Mouse (Mus musculus) liver, embryonic 11.5 days (tissue): ENCODE results near the gene Olfr707. TPM values are rescaled to one million over a fixed set of nuclear protein-coding genes. Genes with fewer than 3 reads are reported as not detected.
"Not testable (repeated sequence)": the region's sequence is repeated elsewhere in the genome, so short reads cannot be mapped to it uniquely, and the experiment has no call there.

Source experiments
- ATAC-seq: fragments of 200-750 bp; cut with Nextera tagmentation; replicated peaks from 2 replicates; pipeline ENCODE4 v1.8.0; 2017; ENCODE audit warnings: moderate number of reproducible peaks, mild to moderate bottlenecking, moderate TSS enrichment, moderate library complexity; ENCODE audit not compliant: low FRiP score
- DNase-seq: peaks from one replicate; pipeline ENCODE4 v3.0.0-alpha.2; 2017; ENCODE audit warnings: low spot score
- H3K27ac ChIP-seq: fragments of 300-500 bp; sonication (generic); 2 replicates; pipeline ENCODE4 v1.5.1; 2014; ENCODE audit warnings: mild to moderate bottlenecking, low read depth, low read length, control low read depth
- H3K27me3 ChIP-seq: fragments of 300-500 bp; sonication (generic); replicated peaks from 2 replicates; pipeline ENCODE4 v1.6.1; 2014; ENCODE audit warnings: low read length, mixed read lengths; ENCODE audit not compliant: control insufficient read depth, insufficient read depth
- H3K36me3 ChIP-seq: fragments of 300-500 bp; sonication (generic); 2 replicates; pipeline ENCODE4 v1.6.1; 2014; ENCODE audit warnings: mild to moderate bottlenecking, low read length, moderate library complexity, mixed read lengths; ENCODE audit not compliant: control insufficient read depth, insufficient read depth
- H3K4me1 ChIP-seq: fragments of 300-500 bp; sonication (generic); replicated peaks from 2 replicates; pipeline ENCODE4 v1.6.1; 2014; ENCODE audit warnings: low read length, mixed read lengths; ENCODE audit not compliant: control insufficient read depth, insufficient read depth
- H3K4me2 ChIP-seq: fragments of 300-500 bp; sonication (generic); 2 replicates; pipeline ENCODE4 v1.6.1; 2014; ENCODE audit warnings: mild to moderate bottlenecking, control low read depth, moderate library complexity
- H3K4me3 ChIP-seq: fragments of 300-500 bp; sonication (generic); 2 replicates; pipeline ENCODE4 v1.5.1; 2014; ENCODE audit warnings: low read depth, low read length, control low read depth
- H3K9ac ChIP-seq: fragments of 300-500 bp; sonication (generic); 2 replicates; pipeline ENCODE4 v1.6.1; 2014; ENCODE audit warnings: low read depth, low read length, control low read depth
- H3K9me3 ChIP-seq: fragments of 300-500 bp; sonication (generic); 2 replicates; pipeline ENCODE4 v1.6.1; 2016; ENCODE audit warnings: low read length, inconsistent platforms, mixed read lengths; ENCODE audit not compliant: control insufficient read depth
- WGBS: fragments of 180-500 bp; shearing (Covaris S2); extraction: QIAGEN DNeasy Blood & Tissue Kit; methylation state at CpG from one replicate; pipeline ENCODE4 v1.1.7; 2014; 5-methylcytosine and 5-hydroxymethylcytosine counted together
- polyA plus RNA-seq: library from polyadenylated mRNA; unstranded; fragments of >200 nt; fragmentation: Nextera tagmentation; extraction: Ambion mirVana; gene quantifications from 2 replicates; pipeline ENCODE4 v1.2.1, GENCODE M21; 2014

Olfr707 gene
- polyA plus RNA-seq, result not detected in 2 replicates

GRCm38 (mm10) chr7:106901141-106901540 lies at the start of gene Olfr707:
Gene Olfr707 (minus strand): TSS chr7:106901241.
- 80% methylated on average over 3 of the region's 3 CpGs for WGBS
- not testable (repeated sequence) for H3K9ac ChIP-seq, H3K4me1 ChIP-seq, H3K4me3 ChIP-seq, H3K27me3 ChIP-seq, ATAC-seq, H3K36me3 ChIP-seq, H3K4me2 ChIP-seq, H3K9me3 ChIP-seq, H3K27ac ChIP-seq, DNase-seq

GRCm38 (mm10) chr7:106948212-106948611 lies 47.2 kb upstream of the Olfr707 start, which contains the start of gene Olfr710:
Gene Olfr710 (minus strand): TSS chr7:106948312.
- H3K27ac ChIP-seq, result no peak within 1 kb of the TSS
- 73% methylated on average over 3 of the region's 3 CpGs for WGBS
- no peak for ATAC-seq
- H3K27me3 ChIP-seq, result no peaks in the 10 kb centered on the region
- no peak within 1 kb of the TSS for H3K4me3 ChIP-seq
- H3K36me3 ChIP-seq, result no peaks in the 10 kb centered on the region
- no peak within 1 kb of the TSS for H3K4me2 ChIP-seq
- H3K9me3 ChIP-seq, result no peaks in the 10 kb centered on the region
- no peak within 1 kb of the TSS for H3K9ac ChIP-seq
- no peak for DNase-seq
- no peaks in the 10 kb centered on the region for H3K4me1 ChIP-seq

- Histone ChIP-seq H3K36me3 (no peaks in the 10 kb centered on the region), H3K27me3 (no peaks in the 10 kb centered on the region), H3K27ac (no peak within 1 kb of the TSS), H3K4me1 (no peaks in the 10 kb centered on the region), H3K9ac (no peak within 1 kb of the TSS), H3K9me3 (no peaks in the 10 kb centered on the region), H3K4me3 (no peak within 1 kb of the TSS), H3K4me2 (no peak within 1 kb of the TSS)
- DNase-seq (no peak), ATAC-seq (no peak)
Measured at GRCm38 (mm10) chr7:106932119-106932518, 31.1 kb upstream of the Olfr707 start, which contains the start of gene Olfr709-ps1. Gene Olfr709-ps1 (minus strand): TSS chr7:106932219.

GRCm38 (mm10) chr7:106920961-106921360 lies 19.9 kb upstream of the Olfr707 start:
- H3K4me1 ChIP-seq, H3K9me3 ChIP-seq, H3K4me3 ChIP-seq, H3K36me3 ChIP-seq, ATAC-seq, DNase-seq, H3K27ac ChIP-seq, H3K9ac ChIP-seq, H3K27me3 ChIP-seq, H3K4me2 ChIP-seq: not testable (repeated sequence)
- 76% methylated on average over 2 of the region's 7 CpGs for WGBS

GRCm38 (mm10) chr7:106907676-106908075 lies 6.6 kb upstream of the Olfr707 start, which contains the start of gene Olfr1532-ps1:
Gene Olfr1532-ps1 (plus strand): TSS chr7:106908001.
- ATAC-seq, result no peak
- no peaks in the 10 kb centered on the region for H3K4me1 ChIP-seq
- no peaks in the 10 kb centered on the region for H3K9me3 ChIP-seq
- 57% methylated on average over 2 of the region's 2 CpGs for WGBS
- no peak within 1 kb of the TSS for H3K9ac ChIP-seq
- H3K4me2 ChIP-seq, result no peak within 1 kb of the TSS
- no peaks in the 10 kb centered on the region for H3K27me3 ChIP-seq
- no peak within 1 kb of the TSS for H3K27ac ChIP-seq
- H3K36me3 ChIP-seq, result no peaks in the 10 kb centered on the region
- DNase-seq, result no peak
- H3K4me3 ChIP-seq, result no peak within 1 kb of the TSS

- WGBS, result 76% methylated on average over 2 of the region's 2 CpGs
- ATAC-seq (no peak), DNase-seq (no peak)
- no peaks in the 10 kb centered on the region for H3K9me3 ChIP-seq
- no peaks in the 10 kb centered on the region for H3K27me3 ChIP-seq
- H3K4me1 ChIP-seq, result no peaks in the 10 kb centered on the region
- no peaks in the 10 kb centered on the region for H3K36me3 ChIP-seq
- H3K4me3 ChIP-seq, result no peak within 1 kb of the TSS
- H3K9ac ChIP-seq, result no peak within 1 kb of the TSS
- no peak within 1 kb of the TSS for H3K4me2 ChIP-seq
- H3K27ac ChIP-seq, result no peak within 1 kb of the TSS
Measured at GRCm38 (mm10) chr7:106888062-106888461, 13.0 kb downstream of the Olfr707 start, which contains the start of gene Olfr706. Gene Olfr706 (minus strand): TSS chr7:106888162.

- DNase-seq (no peak), ATAC-seq (no peak)
- H3K9ac ChIP-seq, result no peak within 1 kb of the TSS
- no peaks in the 10 kb centered on the region for H3K9me3 ChIP-seq
- no peaks in the 10 kb centered on the region for H3K36me3 ChIP-seq
- no peaks in the 10 kb centered on the region for H3K4me1 ChIP-seq
- no peak within 1 kb of the TSS for H3K27ac ChIP-seq
- 68% methylated on average over 3 of the region's 3 CpGs for WGBS
- no peaks in the 10 kb centered on the region for H3K27me3 ChIP-seq
- no peak within 1 kb of the TSS for H3K4me3 ChIP-seq
- H3K4me2 ChIP-seq, result no peak within 1 kb of the TSS
Measured at GRCm38 (mm10) chr7:106876791-106877190, 24.2 kb downstream of the Olfr707 start, which contains the start of gene Olfr705. Gene Olfr705 (minus strand): TSS chr7:106876891.

- H3K4me3 ChIP-seq, result no peak within 1 kb of the TSS
- DNase-seq, result no peak
- H3K36me3 ChIP-seq, result no peaks in the 10 kb centered on the region
- no peak within 1 kb of the TSS for H3K27ac ChIP-seq
- H3K4me2 ChIP-seq, result no peak within 1 kb of the TSS
- ATAC-seq, result no peak
- no peaks in the 10 kb centered on the region for H3K9me3 ChIP-seq
- no peaks in the 10 kb centered on the region for H3K4me1 ChIP-seq
- no peaks in the 10 kb centered on the region for H3K27me3 ChIP-seq
- no peak within 1 kb of the TSS for H3K9ac ChIP-seq
Measured at GRCm38 (mm10) chr7:106862885-106863284, 38.2 kb downstream of the Olfr707 start, which contains the start of gene Olfr704. Gene Olfr704 (plus strand): TSS chr7:106863185.

- no peak for ATAC-seq
- H3K9me3 ChIP-seq, result peaks cover 2% of the 10 kb centered on the region; the same call in 1 of the 2 replicates
Measured at GRCm38 (mm10) chr7:106843060-106843459, 58.0 kb downstream of the Olfr707 start, which contains the start of gene Olfr703. Gene Olfr703 (plus strand): TSS chr7:106843360.

More at GRCm38 (mm10) chr7:106843060-106843459, 58.0 kb downstream of the Olfr707 start, which contains the start of gene Olfr703:
- no peaks in the 10 kb centered on the region for H3K4me1 ChIP-seq
- H3K36me3 ChIP-seq, result no peaks in the 10 kb centered on the region
- no peak within 1 kb of the TSS for H3K27ac ChIP-seq
- no peak within 1 kb of the TSS for H3K9ac ChIP-seq
- no peak for DNase-seq
- H3K27me3 ChIP-seq, result no peaks in the 10 kb centered on the region
- no peak within 1 kb of the TSS for H3K4me2 ChIP-seq
- H3K4me3 ChIP-seq, result no peak within 1 kb of the TSS
- 63% methylated on average over 2 of the region's 2 CpGs for WGBS
